Mouse (Mus musculus): Measurements from ENCODE around the gene Inca1. TPM values are rescaled to one million over a fixed set of nuclear protein-coding genes. Genes with fewer than 3 reads are reported as not detected.

The Inca1 gene
- total RNA-seq, 4 experiments from 2014 or later = 3.8 to 6.5 (median 4.7) TPM

GRCm38 (mm10) chr11:70653345-70654197, 46.4 kb downstream of the Inca1 start:
- DNase-seq (ENCODE audit: low spot score in 2 of 2) = peak; percentile 3 to 7

- peak in 1 of 2 experiments; percentile 1 for DNase-seq (ENCODE audit: low spot score in 2 of 2)
Observed at GRCm38 (mm10) chr11:70652884-70653344, 47.0 kb downstream of the Inca1 start.

- DNase-seq (ENCODE audit: low spot score in 2 of 2) = peak in 1 of 2 experiments; percentile 2
Observed at GRCm38 (mm10) chr11:70652029-70652883, 47.7 kb downstream of the Inca1 start.

GRCm38 (mm10) chr11:70651391-70651790, 48.6 kb downstream of the Inca1 start:
- DNase-seq (ENCODE audit: low spot score in 2 of 2) = peak in 1 of 2 experiments; percentile 2

GRCm38 (mm10) chr11:70650322-70651175, 49.4 kb downstream of the Inca1 start:
- peak; percentile 7 to 16 for DNase-seq (ENCODE audit: low spot score in 2 of 2)

GRCm38 (mm10) chr11:70649185-70649734, 50.7 kb downstream of the Inca1 start:
- peak; percentile 2 to 11 for DNase-seq (ENCODE audit: low spot score in 2 of 2)

GRCm38 (mm10) chr11:70648512-70648911, 51.4 kb downstream of the Inca1 start:
- DNase-seq (ENCODE audit: low spot score in 2 of 2) = no peak

GRCm38 (mm10) chr11:70647716-70648420, 52.1 kb downstream of the Inca1 start:
- DNase-seq (ENCODE audit: low spot score in 2 of 2) = peak; percentile 11 to 20

- peak; percentile 96 for DNase-seq (ENCODE audit: low spot score in 2 of 2)
Observed at GRCm38 (mm10) chr11:70646691-70647650, 53.0 kb downstream of the Inca1 start, which contains the start of the genes Rnf167 and Slc25a11. TSS of gene Rnf167 (plus strand) at chr11:70647235. TSS of gene Slc25a11 (minus strand) at chr11:70647479.

GRCm38 (mm10) chr11:70646259-70646555, 53.7 kb downstream of the Inca1 start:
- no peak for DNase-seq (ENCODE audit: low spot score in 2 of 2)

GRCm38 (mm10) chr11:70645461-70646258, 54.3 kb downstream of the Inca1 start:
- DNase-seq (ENCODE audit: low spot score in 2 of 2) = peak in 1 of 2 experiments; percentile 22

- DNase-seq (ENCODE audit: low spot score in 2 of 2) = peak in 1 of 2 experiments; percentile 23
Observed at GRCm38 (mm10) chr11:70644564-70645103, 55.3 kb downstream of the Inca1 start.

GRCm38 (mm10) chr11:70643051-70643450, 56.9 kb downstream of the Inca1 start:
- no peak for DNase-seq (ENCODE audit: low spot score in 2 of 2)

GRCm38 (mm10) chr11:70641241-70641640, 58.7 kb downstream of the Inca1 start:
- DNase-seq (ENCODE audit: low spot score in 2 of 2) = peak in 1 of 2 experiments; percentile 1

- DNase-seq (ENCODE audit: low spot score in 2 of 2) = peak in 1 of 2 experiments; percentile 1
Observed at GRCm38 (mm10) chr11:70639976-70640375, 60.0 kb downstream of the Inca1 start.

GRCm38 (mm10) chr11:70638714-70639278, 61.2 kb downstream of the Inca1 start, which contains the start of gene Gp1ba:
TSS of gene Gp1ba (plus strand) at chr11:70639122.
- DNase-seq (ENCODE audit: low spot score in 2 of 2) = no peak
